Mouse (Mus musculus): ENCODE data around the gene Slc36a4. TPM values are rescaled to one million over a fixed set of nuclear protein-coding genes. Genes with fewer than 3 reads are reported as not detected.

Slc36a4 gene
- total and polyA plus RNA-seq, 2 experiments from 2014 or later, result 36.9 to 60.1 TPM

GRCm38 (mm10) chr9:15734056-15734866, 24.7 kb downstream of the Slc36a4 start:
- Histone ChIP-seq H3K27me3 (ENCODE audit: insufficient read depth, low read length) (no peaks in the 10 kb centered on the region), H3K27ac (ENCODE audit: low read depth, low read length) (no peak overlapping the region), H3K9me3 (ENCODE audit: low read length) (no peaks in the 10 kb centered on the region), H3K4me3 (ENCODE audit: low read depth, low read length) (no peak overlapping the region), H3K4me1 (ENCODE audit: insufficient read depth, low read length) (no peaks in the 10 kb centered on the region), H3K36me3 (ENCODE audit: insufficient read depth, low read length) (peaks cover 56% of the 10 kb centered on the region), H3K4me2 (ENCODE audit: low read depth, low read length, poor library complexity, severe bottlenecking) (no peak overlapping the region), H3K9ac (replicated peaks; ENCODE audit: low read length, poor library complexity, severe bottlenecking) (no peak overlapping the region)
- DNase-seq (ENCODE audit: low spot score) (no peak), ATAC-seq (ENCODE audit: low FRiP score) (no peak)
- 87% methylated on average over 11 of the region's 11 CpGs for WGBS
- no peak for TF ChIP-seq CTCF (IDR thresholded peaks at IDR 0.05)

GRCm38 (mm10) chr9:15734867-15735131, 25.3 kb downstream of the Slc36a4 start:
- no peaks in the 10 kb centered on the region for H3K4me1 ChIP-seq (ENCODE audit: insufficient read depth, low read length)
- H3K4me2 ChIP-seq (ENCODE audit: low read depth, low read length, poor library complexity, severe bottlenecking), result no peak overlapping the region
- H3K9ac ChIP-seq (replicated peaks; ENCODE audit: low read length, poor library complexity, severe bottlenecking), result no peak overlapping the region
- no peak overlapping the region for H3K27ac ChIP-seq (ENCODE audit: low read depth, low read length)
- no peaks in the 10 kb centered on the region for H3K9me3 ChIP-seq (ENCODE audit: low read length)
- H3K27me3 ChIP-seq (ENCODE audit: insufficient read depth, low read length), result no peaks in the 10 kb centered on the region
- no peak for TF ChIP-seq CTCF (IDR thresholded peaks at IDR 0.05)
- ATAC-seq (ENCODE audit: low FRiP score), result no peak
- DNase-seq (ENCODE audit: low spot score), result no peak
- WGBS, result 98% methylated on average over 6 of the region's 6 CpGs
- H3K36me3 ChIP-seq (ENCODE audit: insufficient read depth, low read length), result peaks cover 57% of the 10 kb centered on the region
- H3K4me3 ChIP-seq (ENCODE audit: low read depth, low read length), result no peak overlapping the region

- H3K9ac ChIP-seq (replicated peaks; ENCODE audit: low read length, poor library complexity, severe bottlenecking), result no peak overlapping the region
- no peak for ATAC-seq (ENCODE audit: low FRiP score)
- TF ChIP-seq CTCF (IDR thresholded peaks at IDR 0.05), result no peak
Observed at GRCm38 (mm10) chr9:15737522-15737921, 28.0 kb downstream of the Slc36a4 start.

GRCm38 (mm10) chr9:15741428-15741827, 31.9 kb downstream of the Slc36a4 start:
- H3K9ac ChIP-seq (replicated peaks; ENCODE audit: low read length, poor library complexity, severe bottlenecking), result no peak overlapping the region
- no peak overlapping the region for H3K27ac ChIP-seq (ENCODE audit: low read depth, low read length)
- no peak overlapping the region for H3K4me3 ChIP-seq (ENCODE audit: low read depth, low read length)
- TF ChIP-seq CTCF (IDR thresholded peaks at IDR 0.05), result no peak
- H3K9me3 ChIP-seq (ENCODE audit: low read length), result no peaks in the 10 kb centered on the region
- H3K4me1 ChIP-seq (ENCODE audit: insufficient read depth, low read length), result no peaks in the 10 kb centered on the region
- H3K4me2 ChIP-seq (ENCODE audit: low read depth, low read length, poor library complexity, severe bottlenecking), result no peak overlapping the region
- H3K27me3 ChIP-seq (ENCODE audit: insufficient read depth, low read length), result no peaks in the 10 kb centered on the region
- no peak for DNase-seq (ENCODE audit: low spot score)
- WGBS, result 85% methylated on average over 4 of the region's 4 CpGs
- ATAC-seq (ENCODE audit: low FRiP score), result no peak
- H3K36me3 ChIP-seq (ENCODE audit: insufficient read depth, low read length), result peaks cover 31% of the 10 kb centered on the region

More at GRCm38 (mm10) chr9:15737522-15737921, 28.0 kb downstream of the Slc36a4 start:
- Histone ChIP-seq H3K27ac (ENCODE audit: low read depth, low read length) (no peak overlapping the region), H3K4me3 (ENCODE audit: low read depth, low read length) (no peak overlapping the region), H3K4me2 (ENCODE audit: low read depth, low read length, poor library complexity, severe bottlenecking) (no peak overlapping the region), H3K4me1 (ENCODE audit: insufficient read depth, low read length) (no peaks in the 10 kb centered on the region), H3K36me3 (ENCODE audit: insufficient read depth, low read length) (peaks cover 52% of the 10 kb centered on the region), H3K9me3 (ENCODE audit: low read length) (no peaks in the 10 kb centered on the region), H3K27me3 (ENCODE audit: insufficient read depth, low read length) (no peaks in the 10 kb centered on the region)
- WGBS, result 84% methylated on average over 2 of the region's 2 CpGs
- no peak for DNase-seq (ENCODE audit: low spot score)

DNA sequence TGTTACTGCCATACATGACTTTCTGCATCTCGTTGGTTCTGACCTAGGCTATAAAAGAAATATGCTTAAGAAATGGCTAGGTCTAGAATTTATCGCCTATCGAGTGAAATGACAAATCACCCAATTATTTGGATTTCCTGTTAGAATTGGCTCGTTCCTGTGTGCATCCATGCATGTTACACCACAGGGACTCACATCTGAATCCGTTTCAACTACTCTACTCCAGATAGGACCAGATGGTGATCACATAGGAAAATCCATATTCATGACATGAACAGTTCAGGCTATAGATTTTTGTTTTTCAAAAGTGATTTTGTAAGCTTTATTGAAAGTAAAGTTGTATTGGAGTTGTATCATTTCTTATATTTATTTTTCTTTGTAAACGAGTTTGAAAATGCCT, 32.4 kb downstream of the Slc36a4 start:
- TF ChIP-seq CTCF (IDR thresholded peaks at IDR 0.05), result no peak
- Histone ChIP-seq H3K4me1 (ENCODE audit: insufficient read depth, low read length) (no peaks in the 10 kb centered on the region), H3K27ac (ENCODE audit: low read depth, low read length) (no peak overlapping the region), H3K27me3 (ENCODE audit: insufficient read depth, low read length) (no peaks in the 10 kb centered on the region), H3K36me3 (ENCODE audit: insufficient read depth, low read length) (peaks cover 26% of the 10 kb centered on the region), H3K4me3 (ENCODE audit: low read depth, low read length) (no peak overlapping the region), H3K9ac (replicated peaks; ENCODE audit: low read length, poor library complexity, severe bottlenecking) (no peak overlapping the region), H3K9me3 (ENCODE audit: low read length) (no peaks in the 10 kb centered on the region), H3K4me2 (ENCODE audit: low read depth, low read length, poor library complexity, severe bottlenecking) (no peak overlapping the region)
- WGBS, result 55% methylated on average over 6 of the region's 6 CpGs
- DNase-seq (ENCODE audit: low spot score), result peak; percentile 24
- no peak for ATAC-seq (ENCODE audit: low FRiP score)

- DNase-seq (ENCODE audit: low spot score) (no peak), ATAC-seq (ENCODE audit: low FRiP score) (no peak)
- Histone ChIP-seq H3K4me2 (ENCODE audit: low read depth, low read length, poor library complexity, severe bottlenecking) (no peak overlapping the region), H3K9me3 (ENCODE audit: low read length) (no peaks in the 10 kb centered on the region), H3K36me3 (ENCODE audit: insufficient read depth, low read length) (no peaks in the 10 kb centered on the region), H3K4me1 (ENCODE audit: insufficient read depth, low read length) (no peaks in the 10 kb centered on the region), H3K27me3 (ENCODE audit: insufficient read depth, low read length) (no peaks in the 10 kb centered on the region), H3K9ac (replicated peaks; ENCODE audit: low read length, poor library complexity, severe bottlenecking) (no peak overlapping the region), H3K4me3 (ENCODE audit: low read depth, low read length) (no peak overlapping the region), H3K27ac (ENCODE audit: low read depth, low read length) (no peak overlapping the region)
- 38% methylated on average over 2 of the region's 2 CpGs for WGBS
- no peak for TF ChIP-seq CTCF (IDR thresholded peaks at IDR 0.05)
Observed at GRCm38 (mm10) chr9:15745985-15746607, 36.6 kb downstream of the Slc36a4 start.
